Mouse (Mus musculus) forebrain, postnatal 0 days (tissue): ENCODE measurements around the gene Zfp148. TPM values are rescaled to one million over a fixed set of nuclear protein-coding genes. Genes with fewer than 3 reads are reported as not detected.
A peak's percentile ranks its signal among the peaks of the same experiment; 100 is the strongest.

ENCODE experiments used
- ATAC-seq: fragments of 200-750 bp; cut with Nextera tagmentation; 2 replicates; pipeline ENCODE4 v1.8.0; 2017; ENCODE audit warnings: mild to moderate bottlenecking, moderate library complexity
- DNase-seq: peaks from one replicate; pipeline ENCODE4 v3.0.0-alpha.2; 2015
- H3K27ac ChIP-seq: fragments of 300-500 bp; sonication (generic); 2 replicates; pipeline ENCODE4 v1.5.1; 2014; ENCODE audit warnings: low read depth, mild to moderate bottlenecking, antibody characterized with exemption, low read length, moderate library complexity, mixed read lengths
- H3K27me3 ChIP-seq: fragments of 300-500 bp; sonication (generic); 2 replicates; pipeline ENCODE4 v1.6.1; 2014; ENCODE audit warnings: mild to moderate bottlenecking, low read length, mixed read lengths; ENCODE audit not compliant: insufficient read depth
- H3K36me3 ChIP-seq: fragments of 300-500 bp; sonication (generic); 2 replicates; pipeline ENCODE4 v1.6.1; 2014; ENCODE audit warnings: mild to moderate bottlenecking, moderate library complexity; ENCODE audit not compliant: insufficient read depth
- H3K4me1 ChIP-seq: fragments of 300-500 bp; sonication (generic); 2 replicates; pipeline ENCODE4 v1.6.1; 2014; ENCODE audit warnings: antibody characterized with exemption; ENCODE audit not compliant: insufficient read depth
- H3K4me2 ChIP-seq: fragments of 300-500 bp; sonication (generic); 2 replicates; pipeline ENCODE4 v1.6.1; 2014; ENCODE audit warnings: low read depth, mild to moderate bottlenecking, moderate library complexity
- H3K4me3 ChIP-seq: fragments of 300-500 bp; sonication (generic); 2 replicates; pipeline ENCODE4 v1.5.1; 2014; ENCODE audit warnings: low read depth, low read length, mixed read lengths
- H3K9ac ChIP-seq: fragments of 300-500 bp; sonication (generic); 2 replicates; pipeline ENCODE4 v1.6.1; 2014; ENCODE audit warnings: mild to moderate bottlenecking
- H3K9me3 ChIP-seq: fragments of 300-500 bp; sonication (generic); 2 replicates; pipeline ENCODE4 v1.6.1; 2016; ENCODE audit warnings: low read length
- CTCF ChIP-seq: sonication (generic); IDR thresholded peaks from 2 replicates; pipeline ENCODE4 v1.5.1; 2016; ENCODE audit warnings: antibody characterized with exemption, control low read depth, low read depth
- WGBS: fragments of 180-500 bp; shearing (Covaris S2); extraction: QIAGEN DNeasy Blood & Tissue Kit; methylation state at CpG from one replicate; pipeline ENCODE4 v1.1.7; 2014; 5-methylcytosine and 5-hydroxymethylcytosine counted together
- polyA plus RNA-seq: library from polyadenylated mRNA; unstranded; fragments of >200 nt; fragmentation: Nextera tagmentation; extraction: Ambion mirVana; gene quantifications from 2 replicates; pipeline ENCODE4 v1.2.1, GENCODE M21; 2015
- total RNA-seq: library from RNA; depleted of rRNA; stranded (reverse); fragments of >200 nt; gene quantifications from 2 replicates; pipeline ENCODE4 v1.2.3, GENCODE M21; 2014

Zfp148 gene
- total and polyA plus RNA-seq, 2 experiments from 2014 or later: 54.0 to 59.2 TPM

DNA sequence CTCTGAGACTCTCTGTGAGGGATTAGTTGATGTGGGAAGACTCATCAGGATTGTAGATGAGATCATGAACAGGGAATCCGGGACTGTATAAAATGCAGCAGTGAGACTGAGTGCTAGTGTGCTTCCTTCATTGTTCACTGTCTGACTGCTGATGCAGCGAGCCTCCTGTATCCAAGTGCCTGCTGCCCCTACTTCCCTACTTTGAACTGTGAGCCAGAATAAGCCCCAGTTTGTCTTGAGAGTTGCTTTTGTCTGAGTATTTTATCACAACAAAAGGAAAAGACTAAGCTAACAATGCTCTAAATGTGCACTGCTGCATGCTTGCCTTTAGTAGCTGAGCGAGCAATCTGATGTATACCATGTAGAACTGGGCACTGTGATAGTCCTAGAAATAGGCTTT is 47.7 kb downstream of the Zfp148 start:
- no peaks in the 10 kb centered on the region for H3K4me1 ChIP-seq
- WGBS: 15% methylated on average over 3 of the region's 3 CpGs
- no peak for TF ChIP-seq CTCF
- ATAC-seq (no peak), DNase-seq (no peak)
- no peaks in the 10 kb centered on the region for H3K9me3 ChIP-seq
- H3K4me3 ChIP-seq: no peak overlapping the region
- H3K36me3 ChIP-seq: peaks cover 8% of the 10 kb centered on the region
- no peak overlapping the region for H3K4me2 ChIP-seq
- H3K27me3 ChIP-seq: no peaks in the 10 kb centered on the region
- H3K9ac ChIP-seq: no peak overlapping the region
- H3K27ac ChIP-seq: 0 out of 2 replicates have a peak overlapping the region, but pooled peaks have one; percentile 21

DNA sequence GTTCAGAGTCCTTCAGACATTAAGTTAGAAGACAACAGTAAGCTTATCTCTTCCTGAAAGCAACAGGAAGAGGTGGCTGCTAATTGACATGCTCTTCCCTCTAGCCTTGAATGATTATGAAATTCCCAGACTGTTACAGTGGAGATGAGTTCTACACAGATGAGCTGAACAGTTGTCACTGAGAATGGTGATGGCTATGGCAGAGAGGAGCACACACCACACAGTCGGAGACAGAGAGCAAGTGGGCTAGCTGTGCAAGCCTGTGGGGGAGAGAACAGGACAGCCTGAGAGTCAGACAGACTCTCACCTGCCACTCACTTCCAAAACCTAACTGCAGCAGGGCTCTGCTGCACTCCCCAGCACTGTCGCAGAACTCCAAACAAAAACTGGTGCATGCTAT is 51.0 kb downstream of the Zfp148 start:
- Histone ChIP-seq H3K9me3 (no peaks in the 10 kb centered on the region), H3K4me2 (no peak overlapping the region), H3K27me3 (no peaks in the 10 kb centered on the region), H3K4me1 (no peaks in the 10 kb centered on the region), H3K27ac (no peak overlapping the region), H3K4me3 (no peak overlapping the region), H3K36me3 (peaks cover 17% of the 10 kb centered on the region; the same call in 1 of the 2 replicates), H3K9ac (no peak overlapping the region)
- 87% methylated on average over 2 of the region's 2 CpGs for WGBS
- no peak for ATAC-seq
- DNase-seq: no peak
- no peak for TF ChIP-seq CTCF

- Histone ChIP-seq H3K27me3 (no peaks in the 10 kb centered on the region), H3K4me1 (no peaks in the 10 kb centered on the region), H3K9ac (no peak overlapping the region), H3K36me3 (peaks cover 8% of the 10 kb centered on the region; the same call in 1 of the 2 replicates), H3K9me3 (no peaks in the 10 kb centered on the region), H3K4me2 (no peak overlapping the region), H3K4me3 (no peak overlapping the region), H3K27ac (no peak overlapping the region)
- ATAC-seq (no peak), DNase-seq (no peak)
- TF ChIP-seq CTCF: no peak
- WGBS: 91% methylated on average over 6 of the region's 6 CpGs
Measured at GRCm38 (mm10) chr16:33441065-33441464, 60.4 kb downstream of the Zfp148 start.

- Histone ChIP-seq H3K27me3 (no peaks in the 10 kb centered on the region), H3K27ac (no peak overlapping the region), H3K36me3 (no peaks in the 10 kb centered on the region), H3K9me3 (no peaks in the 10 kb centered on the region), H3K4me2 (no peak overlapping the region), H3K4me1 (no peaks in the 10 kb centered on the region), H3K4me3 (no peak overlapping the region), H3K9ac (no peak overlapping the region)
- ATAC-seq (peak; percentile 38), DNase-seq (no peak)
- no peak for TF ChIP-seq CTCF
- WGBS: 65% methylated on average over 5 of the region's 5 CpGs
Measured at GRCm38 (mm10) chr16:33446830-33447229, 66.2 kb downstream of the Zfp148 start.

- H3K9me3 ChIP-seq: no peaks in the 10 kb centered on the region
- no peak overlapping the region for H3K9ac ChIP-seq
- no peak overlapping the region for H3K27ac ChIP-seq
- H3K4me3 ChIP-seq: no peak overlapping the region
- no peak for TF ChIP-seq CTCF
- WGBS: 95% methylated on average over 2 of the region's 2 CpGs
- peaks cover 5% of the 10 kb centered on the region; the same call in 1 of the 2 replicates for H3K36me3 ChIP-seq
- ATAC-seq (no peak), DNase-seq (no peak)
- H3K27me3 ChIP-seq: no peaks in the 10 kb centered on the region
- no peak overlapping the region for H3K4me2 ChIP-seq
- no peaks in the 10 kb centered on the region for H3K4me1 ChIP-seq
Measured at GRCm38 (mm10) chr16:33453826-33454225, 73.2 kb downstream of the Zfp148 start.

- H3K4me2 ChIP-seq: no peak overlapping the region
- H3K9ac ChIP-seq: no peak overlapping the region
- no peak overlapping the region for H3K27ac ChIP-seq
Measured at GRCm38 (mm10) chr16:33454306-33454705, 73.7 kb downstream of the Zfp148 start.

GRCm38 (mm10) chr16:33455263-33455910 is 74.8 kb downstream of the Zfp148 start:
- no peak overlapping the region for H3K4me3 ChIP-seq
- no peaks in the 10 kb centered on the region for H3K27me3 ChIP-seq
- DNase-seq (no peak), ATAC-seq (no peak)
- no peak overlapping the region for H3K4me2 ChIP-seq
- no peaks in the 10 kb centered on the region for H3K4me1 ChIP-seq
- no peak for TF ChIP-seq CTCF
- peaks cover 10% of the 10 kb centered on the region; the same call in 1 of the 2 replicates for H3K36me3 ChIP-seq
- 89% methylated on average over 6 of the region's 6 CpGs for WGBS
- H3K9me3 ChIP-seq: no peaks in the 10 kb centered on the region
- H3K27ac ChIP-seq: no peak overlapping the region
- H3K9ac ChIP-seq: no peak overlapping the region

More at GRCm38 (mm10) chr16:33454306-33454705, 73.7 kb downstream of the Zfp148 start:
- DNase-seq: no peak
- no peaks in the 10 kb centered on the region for H3K9me3 ChIP-seq
- TF ChIP-seq CTCF: no peak
- WGBS: 71% methylated on average over 2 of the region's 2 CpGs
- no peak overlapping the region for H3K4me3 ChIP-seq
- no peaks in the 10 kb centered on the region for H3K4me1 ChIP-seq
- ATAC-seq: no peak
- H3K27me3 ChIP-seq: no peaks in the 10 kb centered on the region
- H3K36me3 ChIP-seq: peaks cover 5% of the 10 kb centered on the region; the same call in 1 of the 2 replicates
